Mouse (Mus musculus) stomach, postnatal 0 days (tissue): Measurements from ENCODE around the gene Ubxn6.
A peak's percentile ranks its signal among the peaks of the same experiment; 100 is the strongest.

Experiments
- CTCF ChIP-seq: IDR thresholded peaks from 2 replicates; pipeline ENCODE4 v1.5.1; 2016; ENCODE audit warnings: antibody characterized with exemption, low read depth, mild to moderate bottlenecking, moderate library complexity
- EP300 ChIP-seq: optimal IDR thresholded peaks from 2 replicates; pipeline ENCODE3; 2016; ENCODE audit warnings: antibody characterized with exemption

DNA sequence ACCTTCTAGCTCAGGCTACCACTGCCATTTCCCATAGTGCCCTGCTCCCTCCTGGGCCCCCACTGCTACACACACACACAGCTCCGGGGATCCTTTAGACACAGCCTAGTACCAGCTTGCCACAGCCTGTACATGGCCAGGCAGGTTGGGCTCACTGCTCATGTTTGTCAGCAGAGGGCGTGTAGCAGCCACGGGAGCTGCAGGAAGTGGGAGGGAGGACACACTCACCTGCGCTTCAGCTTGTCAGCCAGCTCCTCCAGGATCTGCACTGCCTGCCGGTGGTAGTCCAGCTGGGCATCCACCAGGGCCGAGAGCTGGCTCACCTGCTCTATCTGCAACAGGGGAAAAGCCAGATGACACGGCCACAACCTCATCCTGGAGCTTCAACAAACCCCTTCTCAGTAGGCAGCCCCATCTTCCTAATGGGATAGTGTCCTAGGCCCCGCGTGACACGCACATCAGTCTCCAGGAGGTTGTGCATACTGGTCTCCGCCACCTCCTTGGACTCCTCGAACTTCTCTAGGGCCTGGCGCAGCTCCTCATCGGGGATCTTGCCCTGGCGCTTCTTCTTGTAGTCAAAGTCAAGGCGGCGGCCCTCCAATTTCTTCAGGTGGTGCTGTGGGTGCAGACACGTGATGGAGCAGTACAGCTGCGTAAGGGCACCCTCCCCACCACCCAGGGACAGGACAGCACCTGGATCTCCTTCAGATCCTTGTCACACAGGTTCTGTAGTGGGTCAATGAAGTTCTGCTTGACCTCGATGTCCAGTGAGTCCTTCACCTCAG is 56.3 kb downstream of the Ubxn6 start:
- peak; percentile 77 for TF ChIP-seq CTCF
- TF ChIP-seq EP300, result no peak
